Mouse (Mus musculus) large intestine, adult 2 months (tissue): ENCODE data around the gene Tmem182. TPM values are rescaled to one million over a fixed set of nuclear protein-coding genes. Genes with fewer than 3 reads are reported as not detected.
A peak's percentile ranks its signal among the peaks of the same experiment; 100 is the strongest.

Experiments
- DNase-seq: peaks from one replicate; pipeline ENCODE4 v3.0.0-alpha.2; 2012; ENCODE audit warnings: low read depth, low spot score
- WGBS: fragments of 180-500 bp; shearing (Covaris S2); methylation state at CpG from one replicate; pipeline ENCODE4 v1.1.7; 2018; 5-methylcytosine and 5-hydroxymethylcytosine counted together
- polyA plus RNA-seq: library from polyadenylated mRNA; depleted of rRNA; stranded (reverse); fragments of >200 nt; gene quantifications from 2 replicates; pipeline ENCODE4 v1.2.3, GENCODE M21; 2012

Tmem182 gene
- polyA plus RNA-seq, 1 experiment: 0.47 TPM

GRCm38 (mm10) chr1:40795508-40795907, 9.9 kb upstream of the Tmem182 start:
- 95% methylated on average over 1 of the region's 1 CpGs for WGBS
- DNase-seq: no peak

GRCm38 (mm10) chr1:40797348-40797747, 8.1 kb upstream of the Tmem182 start:
- 13% methylated on average over 5 of the region's 5 CpGs for WGBS
- DNase-seq: peak; percentile 70

- 86% methylated on average over 8 of the region's 8 CpGs for WGBS
- DNase-seq: no peak
Observed at GRCm38 (mm10) chr1:40799121-40799520, 6.3 kb upstream of the Tmem182 start.

GRCm38 (mm10) chr1:40800908-40801307, 4.5 kb upstream of the Tmem182 start:
- WGBS: 87% methylated on average over 5 of the region's 5 CpGs
- no peak for DNase-seq

- WGBS: 18% methylated on average over 3 of the region's 3 CpGs
- no peak for DNase-seq
Observed at GRCm38 (mm10) chr1:40802759-40803158, 2.6 kb upstream of the Tmem182 start.

- DNase-seq: no peak
Observed at GRCm38 (mm10) chr1:40804118-40804517, 1.3 kb upstream of the Tmem182 start.

GRCm38 (mm10) chr1:40805891-40806290, 490 bp downstream of the Tmem182 start:
- 90% methylated on average over 11 of the region's 11 CpGs for WGBS
- DNase-seq: no peak

More at GRCm38 (mm10) chr1:40804118-40804517, 1.3 kb upstream of the Tmem182 start:
- WGBS: 90% methylated on average over 12 of the region's 12 CpGs

GRCm38 (mm10) chr1:40808643-40809042, 3.2 kb downstream of the Tmem182 start:
- WGBS: 86% methylated on average over 3 of the region's 3 CpGs
- DNase-seq: no peak

- 17% methylated on average over 16 of the region's 16 CpGs for WGBS
- DNase-seq: peak; percentile 72
Observed at GRCm38 (mm10) chr1:40815071-40815845, 9.9 kb downstream of the Tmem182 start.

- WGBS: 73% methylated on average over 4 of the region's 4 CpGs
- no peak for DNase-seq
Observed at GRCm38 (mm10) chr1:40824517-40824916, 19.1 kb downstream of the Tmem182 start.

- DNase-seq: no peak
- WGBS: 72% methylated on average over 8 of the region's 8 CpGs
Observed at GRCm38 (mm10) chr1:40824936-40825335, 19.5 kb downstream of the Tmem182 start.

GRCm38 (mm10) chr1:40825826-40826225, 20.4 kb downstream of the Tmem182 start:
- 73% methylated on average over 7 of the region's 7 CpGs for WGBS
- DNase-seq: no peak

- WGBS: 30% methylated on average over 10 of the region's 10 CpGs
- no peak for DNase-seq
Observed at GRCm38 (mm10) chr1:40829213-40829914, 24.0 kb downstream of the Tmem182 start.

GRCm38 (mm10) chr1:40830712-40831507, 25.5 kb downstream of the Tmem182 start:
- DNase-seq: no peak
- WGBS: 30% methylated on average over 4 of the region's 4 CpGs

- DNase-seq: no peak
- 73% methylated on average over 4 of the region's 4 CpGs for WGBS
Observed at GRCm38 (mm10) chr1:40835468-40835867, 30.1 kb downstream of the Tmem182 start.

GRCm38 (mm10) chr1:40840605-40841004, 35.2 kb downstream of the Tmem182 start:
- no peak for DNase-seq
- 29% methylated on average over 8 of the region's 8 CpGs for WGBS

GRCm38 (mm10) chr1:40841032-40841761, 35.8 kb downstream of the Tmem182 start:
- WGBS: 52% methylated on average over 5 of the region's 5 CpGs
- DNase-seq: no peak

- DNase-seq: no peak
Observed at GRCm38 (mm10) chr1:40844616-40845015, 39.2 kb downstream of the Tmem182 start.

GRCm38 (mm10) chr1:40847196-40847938, 42.0 kb downstream of the Tmem182 start:
- 46% methylated on average over 2 of the region's 2 CpGs for WGBS
- DNase-seq: no peak
